9 mouse cellular contexts compared by ENCODE assay signal in genomic region chr2:69043431-69044118, GRCm38 (mm10).
A peak's percentile ranks its signal among the peaks of the same experiment; 100 is the strongest.
DNase-seq lines count a peak whose midpoint lies in the region; ATAC-seq and TF ChIP-seq lines count a peak whose summit lies in the region.
"Had no signal": no experiment of that assay in that cellular context is flagged by ENCODE, and none has a peak within 500 bp of the region (broad histone marks: within the 10 kb centered on the region; RNA-seq: fewer than 3 reads in every experiment).

No protein-coding gene starts in this region.

- 74% methylated on average over 4 of the region's 4 CpGs for WGBS in heart, embryonic 16.5 days
- 68% methylated on average over 4 of the region's 4 CpGs for WGBS in kidney, postnatal 0 days

- no peak overlapping the region for H3K4me2 ChIP-seq in heart, embryonic 16.5 days (ENCODE audit: low read depth, low read length)
- H3K4me2 ChIP-seq in kidney, postnatal 0 days (ENCODE audit: low read length) = no peak overlapping the region

- no peaks in the 10 kb centered on the region for H3K4me1 ChIP-seq in heart, embryonic 16.5 days (ENCODE audit: control insufficient read depth, insufficient read depth, low read length)
- H3K4me1 ChIP-seq in kidney, postnatal 0 days (replicated peaks; ENCODE audit: insufficient read depth, low read length) = no peaks in the 10 kb centered on the region

- no peaks in the 10 kb centered on the region for H3K27me3 ChIP-seq in heart, embryonic 16.5 days (ENCODE audit: control insufficient read depth, insufficient read depth, low read length)
- no peaks in the 10 kb centered on the region for H3K27me3 ChIP-seq in kidney, postnatal 0 days (ENCODE audit: insufficient read depth, low read length)

- TF ChIP-seq CTCF in gastrocnemius, adult 2 months (IDR thresholded peaks at IDR 0.05) = peak; percentile 68
- TF ChIP-seq CTCF in kidney, postnatal 0 days (IDR thresholded peaks at IDR 0.05; ENCODE audit: low read depth) = peak; percentile 86

- no peak overlapping the region for H3K9ac ChIP-seq in heart, embryonic 16.5 days (ENCODE audit: low read length)
- no peak overlapping the region for H3K9ac ChIP-seq in kidney, postnatal 0 days (ENCODE audit: low read depth, low read length)

- peak; percentile 28 for DNase-seq in gastrocnemius, adult 2 months
- no peak for DNase-seq in gastrocnemius, postnatal 36 days
- DNase-seq in NIH3T3 (ENCODE audit: low read depth) = peak; percentile 81
- peak; percentile 73 to 78 for DNase-seq in cerebellum, postnatal 10 days
- DNase-seq in kidney, postnatal 0 days (ENCODE audit: low spot score) = peak; percentile 76
- DNase-seq in lung, postnatal 10 days = peak; percentile 54
- DNase-seq in retina, postnatal 7 days (ENCODE audit: low read depth, low spot score) = peak; percentile 37

- no peaks in the 10 kb centered on the region for H3K9me3 ChIP-seq in heart, embryonic 16.5 days (replicated peaks; ENCODE audit: control insufficient read depth, low read length)
- no peaks in the 10 kb centered on the region for H3K9me3 ChIP-seq in kidney, postnatal 0 days (replicated peaks; ENCODE audit: low read length)

- no peaks in the 10 kb centered on the region for H3K36me3 ChIP-seq in heart, embryonic 16.5 days (ENCODE audit: control insufficient read depth, insufficient read depth)
- H3K36me3 ChIP-seq in kidney, postnatal 0 days (ENCODE audit: insufficient read depth, low read length) = no peaks in the 10 kb centered on the region

- ATAC-seq in heart, embryonic 16.5 days (replicated peaks; ENCODE audit: extremely low read depth, insufficient read depth, low FRiP score) = peak; percentile 52
- ATAC-seq in kidney, postnatal 0 days (replicated peaks; ENCODE audit: low FRiP score, low read depth) = peak; percentile 58

- H3K27ac ChIP-seq in gastrocnemius, adult 2 months = no peak overlapping the region
- no peak overlapping the region for H3K27ac ChIP-seq in heart, embryonic 16.5 days (ENCODE audit: low read length)
- H3K27ac ChIP-seq in kidney, postnatal 0 days = no peak overlapping the region
- H3K27ac ChIP-seq: macrophage had no signal

- intact Hi-C loops in gastrocnemius, adult 2 months (cut with DNase I) = no loop called here
- intact Hi-C loops in gastrocnemius, postnatal 36 days (cut with DNase I) = loop anchor here (10.0 kb wide), 1 partner anchor 259 kb away; no protein-coding TSS in a partner anchor

- no peak overlapping the region for H3K4me3 ChIP-seq in gastrocnemius, adult 2 months
- no peak overlapping the region for H3K4me3 ChIP-seq in heart, embryonic 16.5 days (ENCODE audit: low read length)
- no peak overlapping the region for H3K4me3 ChIP-seq in kidney, postnatal 0 days (replicated peaks; ENCODE audit: low read depth, low read length)

Comparison
In these comparisons a context has a peak if more than half of its experiments do, and no peak if none do; other contexts are left out.
1. DNase-seq: peak in gastrocnemius, adult 2 months (single experiment), NIH3T3 (single experiment), cerebellum, postnatal 10 days (2 of 2), kidney, postnatal 0 days (single experiment), lung, postnatal 10 days (single experiment) and retina, postnatal 7 days (single experiment); none in gastrocnemius, postnatal 36 days (0 of 2).